Mouse (Mus musculus) kidney, adult 2 months (tissue): Measurements from ENCODE around the gene Tmtc2. TPM values are rescaled to one million over a fixed set of nuclear protein-coding genes. Genes with fewer than 3 reads are reported as not detected.

Experiments used
- DNase-seq: peaks from one replicate; pipeline ENCODE4 v3.0.0; 2021
- H3K27ac ChIP-seq: fragments of 200-500 bp; 2 replicates; pipeline ENCODE4 v1.5.1; 2012; ENCODE audit warnings: low read depth, low read length, control low read depth, inconsistent platforms; ENCODE audit not compliant: insufficient read depth
- H3K27me3 ChIP-seq: fragments of 200-500 bp; replicated peaks from 2 replicates; pipeline ENCODE4 v1.6.1; 2012; ENCODE audit warnings: mild to moderate bottlenecking, moderate library complexity, low read length, inconsistent platforms; ENCODE audit not compliant: control insufficient read depth, insufficient read depth
- H3K36me3 ChIP-seq: fragments of 200-500 bp; 2 replicates; pipeline ENCODE4 v1.6.1; 2012; ENCODE audit warnings: mild to moderate bottlenecking, moderate library complexity, low read length, inconsistent platforms; ENCODE audit not compliant: control insufficient read depth, insufficient read depth
- H3K4me1 ChIP-seq: fragments of 200-500 bp; 2 replicates; pipeline ENCODE4 v1.6.1; 2011; ENCODE audit warnings: low read length; ENCODE audit not compliant: control insufficient read depth, insufficient read depth
- H3K4me3 ChIP-seq: fragments of 200-500 bp; 2 replicates; pipeline ENCODE4 v1.5.1; 2011; ENCODE audit warnings: mild to moderate bottlenecking, low read depth, low read length, control low read depth; ENCODE audit not compliant: insufficient read depth
- CTCF ChIP-seq: fragments of 200-500 bp; conservative IDR thresholded peaks from 2 replicates; pipeline ENCODE4 v1.5.1; 2011; ENCODE audit warnings: low read depth, mild to moderate bottlenecking, control low read depth, low read length, moderate library complexity, mixed read lengths; ENCODE audit not compliant: insufficient read depth, insufficient read length
- POLR2A ChIP-seq: fragments of 200-500 bp; IDR thresholded peaks from one replicate; pipeline ENCODE4 v1.6.1; 2011; ENCODE audit warnings: low read depth, low read length, control low read depth
- WGBS: fragments of 180-500 bp; shearing (Covaris S2); methylation state at CpG from one replicate; pipeline ENCODE4 v1.1.7; 2018; 5-methylcytosine and 5-hydroxymethylcytosine counted together
- polyA plus RNA-seq: library from polyadenylated mRNA; depleted of rRNA; stranded (reverse); fragments of >200 nt; gene quantifications from 2 replicates; pipeline ENCODE4 v1.2.3, GENCODE M21; 2012

Gene Tmtc2
- polyA plus RNA-seq, 1 experiment, result 1.1 TPM

GRCm38 (mm10) chr10:105381202-105381601, 193.0 kb downstream of the Tmtc2 start:
- TF ChIP-seq POLR2A (no peak), CTCF (no peak)
- Histone ChIP-seq H3K4me3 (no peak overlapping the region), H3K36me3 (no peaks in the 10 kb centered on the region), H3K27ac (no peak overlapping the region), H3K27me3 (no peaks in the 10 kb centered on the region), H3K4me1 (no peaks in the 10 kb centered on the region)
- DNase-seq, result no peak
- 63% methylated on average over 5 of the region's 5 CpGs for WGBS

- Histone ChIP-seq H3K27me3 (no peaks in the 10 kb centered on the region), H3K4me3 (no peak overlapping the region), H3K36me3 (no peaks in the 10 kb centered on the region), H3K4me1 (no peaks in the 10 kb centered on the region), H3K27ac (no peak overlapping the region)
- DNase-seq, result no peak
- TF ChIP-seq POLR2A (no peak), CTCF (no peak)
- 53% methylated on average over 7 of the region's 7 CpGs for WGBS
These were observed 193.7 kb downstream of the Tmtc2 start for GRCm38 (mm10) chr10:105380584-105380983.

GRCm38 (mm10) chr10:105377711-105378110, 196.5 kb downstream of the Tmtc2 start:
- Histone ChIP-seq H3K27me3 (no peaks in the 10 kb centered on the region), H3K36me3 (no peaks in the 10 kb centered on the region), H3K4me3 (no peak overlapping the region), H3K4me1 (no peaks in the 10 kb centered on the region), H3K27ac (no peak overlapping the region)
- 100% methylated on average over 2 of the region's 2 CpGs for WGBS
- no peak for DNase-seq
- TF ChIP-seq POLR2A (no peak), CTCF (no peak)

- 98% methylated on average over 8 of the region's 8 CpGs for WGBS
- TF ChIP-seq POLR2A (no peak), CTCF (0 out of 2 replicates have a peak, but pooled peaks have one; percentile 23)
- Histone ChIP-seq H3K27ac (no peak overlapping the region), H3K36me3 (no peaks in the 10 kb centered on the region), H3K4me3 (no peak overlapping the region), H3K27me3 (no peaks in the 10 kb centered on the region), H3K4me1 (no peaks in the 10 kb centered on the region)
- DNase-seq, result peak; percentile 7
These were observed 201.0 kb downstream of the Tmtc2 start for GRCm38 (mm10) chr10:105373265-105373664.

GRCm38 (mm10) chr10:105368242-105368641, 206.0 kb downstream of the Tmtc2 start:
- Histone ChIP-seq H3K27me3 (no peaks in the 10 kb centered on the region), H3K4me3 (no peak overlapping the region), H3K27ac (no peak overlapping the region), H3K36me3 (no peaks in the 10 kb centered on the region), H3K4me1 (no peaks in the 10 kb centered on the region)
- no peak for DNase-seq
- TF ChIP-seq POLR2A, result no peak
- no peak for TF ChIP-seq CTCF
- WGBS, result 93% methylated on average over 8 of the region's 8 CpGs

- Histone ChIP-seq H3K4me1 (no peaks in the 10 kb centered on the region), H3K27me3 (no peaks in the 10 kb centered on the region), H3K36me3 (no peaks in the 10 kb centered on the region), H3K4me3 (no peak overlapping the region), H3K27ac (no peak overlapping the region)
- 75% methylated on average over 3 of the region's 3 CpGs for WGBS
- DNase-seq, result no peak
- TF ChIP-seq POLR2A (no peak), CTCF (no peak)
These were observed 209.8 kb downstream of the Tmtc2 start for GRCm38 (mm10) chr10:105364480-105364879.

- H3K36me3 ChIP-seq, result no peaks in the 10 kb centered on the region
- 47% methylated on average over 2 of the region's 2 CpGs for WGBS
- H3K27me3 ChIP-seq, result no peaks in the 10 kb centered on the region; the same call in 1 of the 2 replicates
- no peaks in the 10 kb centered on the region for H3K4me1 ChIP-seq
- DNase-seq, result no peak
- H3K4me3 ChIP-seq, result no peak overlapping the region
- no peak for TF ChIP-seq POLR2A
- TF ChIP-seq CTCF, result no peak
- no peak overlapping the region for H3K27ac ChIP-seq
These were observed 223.9 kb downstream of the Tmtc2 start for GRCm38 (mm10) chr10:105350301-105350700.
